Mouse (Mus musculus) embryonic facial prominence, embryonic 14.5 days (tissue): ENCODE results near the gene Tmem115. TPM values are rescaled to one million over a fixed set of nuclear protein-coding genes. Genes with fewer than 3 reads are reported as not detected.

Experiments used
- ATAC-seq: fragments of 200-750 bp; cut with Nextera tagmentation; 2 replicates; pipeline ENCODE4 v1.8.0; 2017; ENCODE audit warnings: low read depth, moderate number of reproducible peaks, moderate TSS enrichment
- DNase-seq: peaks from one replicate; pipeline ENCODE4 v3.0.0-alpha.2; 2015; ENCODE audit warnings: low spot score
- H3K27ac ChIP-seq: fragments of 300-500 bp; sonication (generic); replicated peaks from 2 replicates; pipeline ENCODE4 v1.5.1; 2014; ENCODE audit warnings: low read depth, mild to moderate bottlenecking, low read length, moderate library complexity
- H3K27me3 ChIP-seq: fragments of 300-500 bp; sonication (generic); replicated peaks from 2 replicates; pipeline ENCODE4 v1.6.1; 2014; ENCODE audit warnings: low read length; ENCODE audit not compliant: control insufficient read depth, insufficient read depth
- H3K36me3 ChIP-seq: fragments of 300-500 bp; sonication (generic); 2 replicates; pipeline ENCODE4 v1.6.1; 2014; ENCODE audit warnings: low read length, mixed read lengths; ENCODE audit not compliant: control insufficient read depth, insufficient read depth
- H3K4me1 ChIP-seq: fragments of 300-500 bp; sonication (generic); 2 replicates; pipeline ENCODE4 v1.6.1; 2014; ENCODE audit warnings: antibody characterized with exemption, low read length; ENCODE audit not compliant: control insufficient read depth, insufficient read depth
- H3K4me2 ChIP-seq: fragments of 300-500 bp; sonication (generic); 2 replicates; pipeline ENCODE4 v1.6.1; 2014; ENCODE audit warnings: low read depth, mild to moderate bottlenecking, low read length, moderate library complexity, mixed read lengths
- H3K4me3 ChIP-seq: fragments of 300-500 bp; sonication (generic); 2 replicates; pipeline ENCODE4 v1.5.1; 2014; ENCODE audit warnings: low read depth, mild to moderate bottlenecking, low read length
- H3K9ac ChIP-seq: fragments of 300-500 bp; sonication (generic); 2 replicates; pipeline ENCODE4 v1.6.1; 2014; ENCODE audit warnings: low read depth, mild to moderate bottlenecking, low read length, moderate library complexity, mixed read lengths
- H3K9me3 ChIP-seq: fragments of 300-500 bp; sonication (generic); 2 replicates; pipeline ENCODE4 v1.6.1; 2016; ENCODE audit warnings: low read length; ENCODE audit not compliant: control insufficient read depth
- WGBS: fragments of 180-500 bp; shearing (Covaris S2); extraction: QIAGEN DNeasy Blood & Tissue Kit; methylation state at CpG from one replicate; pipeline ENCODE4 v1.1.7; 2014; 5-methylcytosine and 5-hydroxymethylcytosine counted together
- polyA plus RNA-seq: library from polyadenylated mRNA; unstranded; fragments of >200 nt; fragmentation: Nextera tagmentation; extraction: Ambion mirVana; gene quantifications from 2 replicates; pipeline ENCODE4 v1.2.1, GENCODE M21; 2014

The Tmem115 gene
- polyA plus RNA-seq, 1 experiment from 2014 or later, result 53.1 TPM

DNA sequence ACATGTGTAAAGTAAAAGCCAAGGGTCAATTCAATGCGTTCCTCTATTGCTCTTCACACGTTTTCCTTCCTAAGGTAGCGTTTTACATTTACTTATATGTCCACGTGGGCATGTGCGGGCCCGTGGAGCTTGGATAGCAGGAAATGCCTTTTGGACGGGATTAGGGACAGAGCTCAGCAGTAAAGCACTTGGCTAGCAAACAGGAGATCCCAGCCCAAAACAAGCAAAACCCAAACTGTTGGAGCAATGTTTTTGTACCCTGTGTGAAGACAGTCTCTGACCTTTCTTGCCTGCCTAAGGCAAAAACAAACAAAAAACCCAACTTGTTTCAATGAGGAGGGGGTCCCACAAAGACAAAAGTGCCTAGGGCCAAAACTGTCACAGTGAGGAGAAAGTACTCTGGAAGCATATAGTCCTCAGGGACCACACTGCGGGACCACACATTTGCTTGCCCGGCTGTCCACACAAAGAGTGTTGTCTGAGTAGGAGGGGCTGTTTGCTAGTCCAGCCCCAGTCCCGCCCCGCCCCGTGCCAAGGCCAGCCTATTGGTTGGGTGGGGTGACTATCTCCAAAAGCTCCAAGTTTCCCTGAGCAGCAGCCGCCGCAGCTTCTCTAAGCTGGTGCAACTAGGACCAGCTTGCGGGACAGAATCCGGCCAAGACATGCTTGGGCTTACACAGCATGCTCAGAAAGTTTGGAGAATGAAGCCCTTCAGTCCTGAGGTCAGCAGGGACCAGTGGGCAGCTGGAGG is 42.8 kb downstream of the Tmem115 start, which contains the start of gene Hyal1:
Gene Hyal1, plus strand, starts transcription at position 571 of the 751 bp plus-strand sequence.
- peak within 1 kb of the TSS; percentile 82 for H3K27ac ChIP-seq
- H3K4me1 ChIP-seq, result peaks cover 11% of the 10 kb centered on the region
- no peaks in the 10 kb centered on the region for H3K9me3 ChIP-seq
- peak within 1 kb of the TSS; percentile 63 for H3K4me2 ChIP-seq
- H3K9ac ChIP-seq, result peak within 1 kb of the TSS; percentile 67
- H3K4me3 ChIP-seq, result peak within 1 kb of the TSS; percentile 43
- H3K36me3 ChIP-seq, result peaks cover 33% of the 10 kb centered on the region
- ATAC-seq (peak; percentile 75), DNase-seq (peak; percentile 92)
- WGBS, result 21% methylated on average over 13 of the region's 16 CpGs
- no peaks in the 10 kb centered on the region for H3K27me3 ChIP-seq

DNA sequence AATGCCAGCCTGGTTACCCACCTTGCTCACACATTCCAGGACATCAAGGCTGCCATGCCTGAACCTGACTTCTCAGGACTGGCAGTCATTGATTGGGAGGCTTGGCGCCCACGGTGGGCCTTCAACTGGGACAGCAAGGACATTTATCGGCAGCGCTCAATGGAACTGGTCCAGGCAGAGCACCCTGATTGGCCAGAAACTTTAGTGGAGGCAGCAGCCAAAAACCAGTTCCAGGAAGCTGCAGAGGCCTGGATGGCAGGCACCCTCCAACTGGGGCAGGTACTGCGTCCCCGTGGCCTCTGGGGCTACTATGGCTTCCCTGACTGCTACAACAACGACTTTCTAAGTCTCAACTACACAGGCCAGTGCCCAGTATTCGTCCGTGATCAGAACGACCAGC is 44.1 kb downstream of the Tmem115 start:
- Histone ChIP-seq H3K4me2 (peak overlapping the region; percentile 63; the same call in 1 of the 2 replicates), H3K9ac (no peak overlapping the region), H3K9me3 (no peaks in the 10 kb centered on the region), H3K36me3 (peaks cover 22% of the 10 kb centered on the region), H3K27me3 (no peaks in the 10 kb centered on the region), H3K4me1 (peaks cover 11% of the 10 kb centered on the region), H3K4me3 (no peak overlapping the region), H3K27ac (no peak overlapping the region)
- ATAC-seq, result no peak
- 88% methylated on average over 10 of the region's 10 CpGs for WGBS
- no peak for DNase-seq

DNA sequence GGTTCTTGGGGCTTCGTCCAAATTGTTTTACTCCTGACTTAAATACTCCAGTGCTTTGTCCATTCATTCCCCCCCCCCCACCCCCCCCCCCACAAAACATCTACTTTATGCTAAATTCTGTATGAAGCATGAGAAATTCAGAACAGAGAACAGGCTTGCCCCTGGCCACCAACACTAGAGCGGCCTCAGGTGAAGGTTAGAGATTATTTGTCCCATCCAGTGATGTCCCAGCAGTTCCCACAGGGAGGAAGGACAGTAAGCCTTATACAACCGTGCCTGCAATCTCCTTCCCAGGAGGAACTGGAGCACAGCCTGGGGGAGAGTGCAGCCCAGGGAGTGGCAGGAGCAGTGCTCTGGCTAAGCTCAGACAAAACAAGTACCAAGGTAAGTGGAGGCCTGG is 44.8 kb downstream of the Tmem115 start, which contains the start of gene Naa80:
Gene Naa80, plus strand, starts transcription at position 301 of the 400 bp plus-strand sequence.
- Histone ChIP-seq H3K9ac (no peak within 1 kb of the TSS), H3K36me3 (peaks cover 22% of the 10 kb centered on the region), H3K9me3 (no peaks in the 10 kb centered on the region), H3K4me3 (no peak within 1 kb of the TSS), H3K4me1 (peaks cover 11% of the 10 kb centered on the region), H3K27ac (peak within 1 kb of the TSS; percentile 92; the same call in 1 of the 2 replicates), H3K27me3 (no peaks in the 10 kb centered on the region), H3K4me2 (peak within 1 kb of the TSS; percentile 68; the same call in 1 of the 2 replicates)
- ATAC-seq, result no peak
- no peak for DNase-seq
- 79% methylated on average over 3 of the region's 3 CpGs for WGBS

DNA sequence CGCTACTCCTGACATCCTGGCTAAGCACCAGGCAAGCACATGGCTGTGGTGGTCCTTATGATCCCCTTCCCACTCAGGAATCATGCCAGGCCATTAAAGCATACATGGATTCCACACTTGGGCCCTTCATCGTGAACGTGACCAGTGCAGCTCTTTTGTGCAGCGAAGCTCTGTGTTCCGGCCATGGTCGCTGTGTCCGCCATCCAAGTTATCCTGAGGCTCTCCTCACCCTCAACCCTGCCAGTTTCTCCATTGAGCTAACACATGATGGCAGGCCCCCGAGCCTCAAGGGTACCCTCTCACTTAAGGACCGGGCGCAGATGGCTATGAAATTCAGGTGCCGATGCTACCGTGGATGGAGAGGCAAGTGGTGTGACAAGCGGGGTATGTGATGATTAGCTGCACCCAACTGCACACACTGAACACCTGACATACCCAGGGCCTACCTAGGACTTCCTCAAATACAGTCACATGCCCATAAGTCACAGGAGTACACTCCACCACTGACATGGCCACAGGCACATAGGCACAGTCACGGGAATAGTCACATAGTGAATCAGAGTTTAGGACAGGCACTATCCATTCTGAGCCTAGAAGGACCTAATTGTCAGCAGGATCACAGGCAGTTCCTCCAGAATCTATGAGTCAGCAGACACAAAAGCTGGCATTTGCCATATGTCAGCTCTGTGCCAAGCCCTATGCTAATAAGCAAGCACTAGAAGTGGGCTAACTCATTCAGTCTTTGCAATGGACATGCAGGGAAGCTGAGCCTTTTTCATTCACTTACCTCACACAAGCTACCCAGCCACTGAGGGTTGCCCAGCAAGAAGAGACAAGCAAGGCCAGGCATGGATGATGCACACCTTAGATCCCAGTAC is 45.5 kb downstream of the Tmem115 start:
- H3K4me1 ChIP-seq, result peaks cover 11% of the 10 kb centered on the region
- H3K36me3 ChIP-seq, result peaks cover 17% of the 10 kb centered on the region
- H3K4me3 ChIP-seq, result no peak overlapping the region
- 89% methylated on average over 14 of the region's 14 CpGs for WGBS
- peak overlapping the region; percentile 92; the same call in 1 of the 2 replicates for H3K27ac ChIP-seq
- H3K4me2 ChIP-seq, result 0 out of 2 replicates have a peak overlapping the region, but pooled peaks have one; percentile 68
- no peaks in the 10 kb centered on the region for H3K27me3 ChIP-seq
- no peaks in the 10 kb centered on the region for H3K9me3 ChIP-seq
- ATAC-seq, result no peak
- no peak overlapping the region for H3K9ac ChIP-seq
- no peak for DNase-seq

DNA sequence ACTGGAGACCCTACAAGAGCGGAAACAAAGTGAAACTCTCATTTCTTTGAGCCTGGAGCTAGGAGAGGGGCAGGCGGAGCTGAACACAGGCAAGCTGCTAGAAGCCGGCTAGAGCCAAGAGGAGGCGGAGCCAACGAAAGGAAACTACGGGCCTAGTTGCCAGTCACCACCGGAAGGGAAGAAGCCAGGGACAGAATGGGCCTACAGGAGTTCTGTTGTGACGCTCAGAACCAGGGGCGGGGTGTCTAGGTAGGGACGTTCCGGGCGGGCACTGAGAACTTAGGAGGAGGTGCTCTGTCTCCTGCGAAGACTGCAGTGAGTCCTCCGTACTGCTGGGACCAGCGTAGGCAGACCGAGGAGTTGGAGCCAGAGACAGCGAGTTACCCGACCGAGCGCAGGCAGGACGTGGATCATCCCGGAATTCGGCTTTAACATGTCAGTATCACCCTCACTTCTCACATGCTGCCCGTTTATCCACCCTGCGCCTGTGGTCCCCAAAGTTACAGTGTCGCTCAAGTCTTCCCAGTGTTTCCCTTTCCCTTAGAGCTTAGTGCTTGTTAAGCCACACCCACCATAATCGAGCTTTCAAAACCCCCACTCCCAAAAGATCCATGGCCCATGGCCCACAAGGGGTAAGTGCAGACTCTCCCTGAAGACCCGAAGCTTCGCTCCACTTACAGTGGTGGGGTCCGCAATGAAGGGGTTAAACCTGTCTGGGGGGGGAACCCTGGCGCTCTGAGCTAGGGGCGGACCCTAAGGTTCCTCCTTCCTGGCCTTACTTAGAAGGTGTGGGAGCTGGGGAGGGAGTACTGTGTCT is 47.0 kb downstream of the Tmem115 start, which contains the start of gene Hyal3:
Gene Hyal3, plus strand, starts transcription at position 318 of the 817 bp plus-strand sequence.
- Histone ChIP-seq H3K9me3 (no peaks in the 10 kb centered on the region), H3K27ac (peak within 1 kb of the TSS; percentile 92), H3K4me3 (peak within 1 kb of the TSS; percentile 51), H3K9ac (peak within 1 kb of the TSS; percentile 74), H3K36me3 (peaks cover 9% of the 10 kb centered on the region), H3K4me2 (peak within 1 kb of the TSS; percentile 68), H3K27me3 (no peaks in the 10 kb centered on the region), H3K4me1 (peaks cover 11% of the 10 kb centered on the region)
- WGBS, result 0% methylated on average over 25 of the region's 32 CpGs
- ATAC-seq (peak; percentile 77), DNase-seq (peak; percentile 96)

DNA sequence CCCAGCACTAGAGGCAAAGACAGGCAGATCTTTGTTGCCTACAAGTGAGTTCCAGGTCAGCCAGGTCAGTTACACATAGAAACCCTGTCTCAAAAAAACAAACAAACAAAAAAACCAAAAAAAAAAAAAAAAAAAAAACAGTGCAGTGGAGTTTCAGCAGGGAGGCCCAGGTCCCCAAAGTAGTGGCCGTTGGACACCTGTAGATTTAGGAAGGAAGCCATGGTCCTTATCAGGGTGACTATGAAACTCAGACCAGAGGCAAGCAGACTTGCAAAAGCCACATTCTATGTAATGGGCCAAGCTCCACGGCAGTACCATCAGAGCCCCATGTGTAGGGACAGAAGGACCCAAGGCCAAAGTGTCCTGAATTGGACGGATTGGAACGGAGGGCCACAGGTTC is 47.8 kb downstream of the Tmem115 start:
- 76% methylated on average over 4 of the region's 4 CpGs for WGBS
- H3K27ac ChIP-seq, result peak overlapping the region; percentile 92

DNA sequence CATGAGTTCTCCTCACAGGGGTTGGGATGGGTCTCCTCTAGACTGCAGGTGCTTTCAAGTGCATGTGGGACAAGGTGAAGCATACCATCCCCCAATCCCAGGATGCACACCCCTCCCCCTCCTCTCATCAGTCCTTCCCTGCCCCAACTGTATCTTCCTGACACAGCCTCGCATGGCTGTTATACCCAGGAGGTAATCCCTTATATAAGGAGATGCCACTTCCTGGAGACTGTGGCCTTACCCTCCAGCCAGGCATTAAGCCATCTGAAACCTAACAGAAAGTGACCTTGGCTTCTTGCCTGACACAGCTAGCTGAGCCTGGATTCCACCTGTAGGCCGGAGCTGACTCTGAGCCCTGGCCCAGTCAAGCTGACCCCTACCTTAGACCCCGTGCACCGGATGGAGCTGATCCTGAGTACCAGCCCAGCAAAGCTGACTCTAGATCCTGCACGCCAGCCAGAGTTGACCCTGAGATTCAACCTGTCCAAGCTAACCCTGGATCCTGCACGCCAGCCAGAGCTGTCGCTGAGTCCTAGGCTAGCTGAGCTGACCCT is 48.8 kb downstream of the Tmem115 start:
- ATAC-seq (no peak), DNase-seq (no peak)
- H3K4me2 ChIP-seq, result peak overlapping the region; percentile 68; the same call in 1 of the 2 replicates
- H3K9me3 ChIP-seq, result no peaks in the 10 kb centered on the region
- H3K4me1 ChIP-seq, result peaks cover 4% of the 10 kb centered on the region; the same call in 1 of the 2 replicates
- no peak overlapping the region for H3K27ac ChIP-seq
- peaks cover 9% of the 10 kb centered on the region for H3K36me3 ChIP-seq
- no peaks in the 10 kb centered on the region for H3K27me3 ChIP-seq
- WGBS, result 90% methylated on average over 7 of the region's 7 CpGs
- no peak overlapping the region for H3K9ac ChIP-seq
- H3K4me3 ChIP-seq, result no peak overlapping the region

More for the DNA sequence above, 47.8 kb downstream of the Tmem115 start:
- ATAC-seq (no peak), DNase-seq (no peak)
- no peaks in the 10 kb centered on the region for H3K27me3 ChIP-seq
- H3K36me3 ChIP-seq, result peaks cover 9% of the 10 kb centered on the region
- peak overlapping the region; percentile 74 for H3K9ac ChIP-seq
- peak overlapping the region; percentile 68 for H3K4me2 ChIP-seq
- peak overlapping the region; percentile 51 for H3K4me3 ChIP-seq
- peaks cover 8% of the 10 kb centered on the region; the same call in 1 of the 2 replicates for H3K4me1 ChIP-seq
- no peaks in the 10 kb centered on the region for H3K9me3 ChIP-seq
